Mouse (Mus musculus) lung, embryonic 14.5 days (tissue): Measurements from ENCODE around the gene Cldn24. TPM values are rescaled to one million over a fixed set of nuclear protein-coding genes. Genes with fewer than 3 reads are reported as not detected.

Source experiments
- ATAC-seq: fragments of 200-750 bp; cut with Nextera tagmentation; 2 replicates; pipeline ENCODE4 v1.8.0; 2017; ENCODE audit warnings: mild to moderate bottlenecking, moderate TSS enrichment, moderate library complexity; ENCODE audit not compliant: insufficient read depth
- DNase-seq: peaks from one replicate; pipeline ENCODE4 v3.0.0-alpha.2; 2015
- H3K27ac ChIP-seq: fragments of 300-500 bp; sonication (generic); 2 replicates; pipeline ENCODE4 v1.5.1; 2014; ENCODE audit warnings: low read depth, mild to moderate bottlenecking, moderate library complexity
- H3K27me3 ChIP-seq: fragments of 300-500 bp; sonication (generic); 2 replicates; pipeline ENCODE4 v1.6.1; 2014; ENCODE audit warnings: low read length, control low read depth; ENCODE audit not compliant: insufficient read depth
- H3K36me3 ChIP-seq: fragments of 300-500 bp; sonication (generic); 2 replicates; pipeline ENCODE4 v1.6.1; 2014; ENCODE audit warnings: control low read depth; ENCODE audit not compliant: insufficient read depth
- H3K4me1 ChIP-seq: fragments of 300-500 bp; sonication (generic); 2 replicates; pipeline ENCODE4 v1.6.1; 2014; ENCODE audit warnings: antibody characterized with exemption, control low read depth; ENCODE audit not compliant: insufficient read depth
- H3K4me2 ChIP-seq: fragments of 300-500 bp; sonication (generic); 2 replicates; pipeline ENCODE4 v1.6.1; 2014; ENCODE audit warnings: mild to moderate bottlenecking
- H3K4me3 ChIP-seq: fragments of 300-500 bp; sonication (generic); 2 replicates; pipeline ENCODE4 v1.5.1; 2014; ENCODE audit warnings: low read depth, low read length
- H3K9ac ChIP-seq: fragments of 300-500 bp; sonication (generic); 2 replicates; pipeline ENCODE4 v1.6.1; 2014
- H3K9me3 ChIP-seq: fragments of 300-500 bp; sonication (generic); 2 replicates; pipeline ENCODE4 v1.6.1; 2016; ENCODE audit warnings: low read depth, low read length, control low read depth
- CTCF ChIP-seq: IDR thresholded peaks from 2 replicates; pipeline ENCODE4 v1.5.1; 2016; ENCODE audit warnings: antibody characterized with exemption, low read depth
- WGBS: fragments of 180-500 bp; shearing (Covaris S2); extraction: QIAGEN DNeasy Blood & Tissue Kit; methylation state at CpG from one replicate; pipeline ENCODE4 v1.1.7; 2014; 5-methylcytosine and 5-hydroxymethylcytosine counted together
- polyA plus RNA-seq: library from polyadenylated mRNA; unstranded; fragments of >200 nt; fragmentation: Nextera tagmentation; extraction: Ambion mirVana; gene quantifications from 2 replicates; pipeline ENCODE4 v1.2.1, GENCODE M21; 2014

Cldn24 gene
- polyA plus RNA-seq: not detected in 2 replicates

DNA sequence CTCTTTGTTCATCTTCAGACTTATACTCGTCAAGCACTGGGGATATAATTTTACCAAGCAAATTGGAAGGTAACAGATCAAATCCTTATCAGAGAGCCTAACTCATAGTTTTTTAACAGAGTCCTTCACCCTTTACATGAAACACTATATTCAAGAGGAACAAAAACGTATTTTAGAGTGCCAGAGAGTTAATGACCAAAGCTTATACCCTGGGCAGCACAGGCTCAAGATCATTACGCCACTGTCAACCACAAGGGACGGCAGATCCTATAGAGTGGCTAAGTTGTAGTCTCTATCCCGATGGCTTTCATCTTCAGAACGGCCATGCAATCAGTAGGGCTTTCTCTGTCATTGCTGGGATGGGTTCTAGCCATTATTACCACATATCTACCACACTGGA, at the start of gene Cldn24:
Gene Cldn24, plus strand, starts transcription at position 301 of the 400 bp plus-strand sequence.
- Histone ChIP-seq H3K27me3 (no peaks in the 10 kb centered on the region), H3K27ac (no peak within 1 kb of the TSS), H3K9me3 (no peaks in the 10 kb centered on the region), H3K4me2 (no peak within 1 kb of the TSS), H3K9ac (no peak within 1 kb of the TSS), H3K4me1 (no peaks in the 10 kb centered on the region), H3K36me3 (no peaks in the 10 kb centered on the region), H3K4me3 (no peak within 1 kb of the TSS)
- ATAC-seq: no peak
- DNase-seq: no peak
- WGBS: 85% methylated on average over 6 of the region's 6 CpGs
- TF ChIP-seq CTCF: no peak

DNA sequence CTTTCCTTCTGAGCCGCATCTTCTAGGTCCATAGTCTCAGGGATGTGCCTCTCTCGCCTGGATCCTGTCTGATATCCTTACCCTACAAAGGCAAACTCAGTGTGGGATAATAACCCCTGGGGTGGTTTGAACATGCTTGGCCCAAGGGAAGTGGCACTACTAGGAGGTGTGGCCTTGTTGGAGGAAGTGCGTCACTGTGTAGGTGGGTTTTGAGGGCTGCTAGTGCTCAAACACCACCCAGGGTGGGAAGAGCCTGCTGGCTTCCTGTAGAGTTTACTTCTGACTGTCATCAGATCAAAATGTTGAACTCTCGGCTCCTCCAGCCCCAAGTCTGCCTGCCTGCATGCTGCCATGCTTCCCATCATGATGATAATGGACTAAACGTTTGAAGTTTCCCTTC, 49.0 kb upstream of the Cldn24 start:
- Histone ChIP-seq H3K27ac (no peak overlapping the region), H3K4me2 (no peak overlapping the region), H3K4me3 (no peak overlapping the region), H3K9me3 (no peaks in the 10 kb centered on the region), H3K9ac (no peak overlapping the region), H3K4me1 (no peaks in the 10 kb centered on the region), H3K27me3 (no peaks in the 10 kb centered on the region), H3K36me3 (no peaks in the 10 kb centered on the region)
- ATAC-seq (no peak), DNase-seq (no peak)
- TF ChIP-seq CTCF: no peak
- 76% methylated on average over 5 of the region's 5 CpGs for WGBS

DNA sequence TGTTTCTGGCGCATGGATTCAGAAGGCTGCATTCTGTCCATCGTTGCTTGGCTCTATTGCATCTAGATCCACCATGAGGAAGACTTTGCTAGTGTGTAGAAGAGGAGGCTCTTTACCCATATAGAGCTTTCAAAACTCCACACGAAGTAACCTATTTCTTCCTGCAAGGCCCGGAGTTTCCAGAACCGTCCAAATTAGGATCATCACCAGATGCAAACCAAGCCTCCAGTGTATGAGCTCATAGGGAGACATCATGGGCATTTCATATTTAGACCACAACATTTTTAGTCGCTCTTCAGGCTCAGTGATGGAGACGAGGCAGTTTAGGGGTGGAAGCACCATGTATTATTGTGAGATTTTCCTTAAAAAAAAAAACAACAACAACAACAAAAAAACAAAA, 44.5 kb upstream of the Cldn24 start:
- ATAC-seq: no peak
- no peak overlapping the region for H3K4me2 ChIP-seq

DNA sequence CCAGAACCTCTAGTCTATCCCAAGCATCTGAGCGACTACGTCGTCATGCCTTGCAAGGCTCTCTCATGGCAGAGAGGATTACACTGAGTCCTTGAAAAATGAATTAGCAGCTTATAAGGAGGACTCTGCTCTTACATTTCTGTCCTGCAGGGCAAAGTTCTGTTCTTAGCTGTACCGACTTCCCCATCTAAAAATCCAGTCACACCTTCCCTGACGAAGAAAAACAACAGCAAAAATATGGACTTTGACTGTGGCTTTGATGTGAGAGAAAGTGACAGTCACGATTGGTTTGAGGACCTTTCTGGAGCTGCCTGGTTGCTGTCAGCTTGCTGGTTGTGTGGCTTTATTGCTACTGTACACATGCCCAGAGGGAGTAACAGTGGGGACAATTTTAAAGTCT, 42.4 kb upstream of the Cldn24 start:
- Histone ChIP-seq H3K27me3 (no peaks in the 10 kb centered on the region), H3K4me3 (no peak overlapping the region), H3K27ac (no peak overlapping the region), H3K9me3 (no peaks in the 10 kb centered on the region), H3K9ac (no peak overlapping the region), H3K36me3 (no peaks in the 10 kb centered on the region), H3K4me2 (no peak overlapping the region), H3K4me1 (no peaks in the 10 kb centered on the region)
- ATAC-seq (no peak), DNase-seq (no peak)
- 64% methylated on average over 6 of the region's 6 CpGs for WGBS
- no peak for TF ChIP-seq CTCF

More for the DNA sequence above, 44.5 kb upstream of the Cldn24 start:
- TF ChIP-seq CTCF: no peak
- H3K27me3 ChIP-seq: no peaks in the 10 kb centered on the region
- H3K9ac ChIP-seq: no peak overlapping the region
- no peak overlapping the region for H3K27ac ChIP-seq
- DNase-seq: no peak
- H3K4me3 ChIP-seq: no peak overlapping the region
- WGBS: 88% methylated on average over 7 of the region's 7 CpGs
- H3K4me1 ChIP-seq: no peaks in the 10 kb centered on the region
- H3K36me3 ChIP-seq: no peaks in the 10 kb centered on the region
- no peaks in the 10 kb centered on the region for H3K9me3 ChIP-seq

DNA sequence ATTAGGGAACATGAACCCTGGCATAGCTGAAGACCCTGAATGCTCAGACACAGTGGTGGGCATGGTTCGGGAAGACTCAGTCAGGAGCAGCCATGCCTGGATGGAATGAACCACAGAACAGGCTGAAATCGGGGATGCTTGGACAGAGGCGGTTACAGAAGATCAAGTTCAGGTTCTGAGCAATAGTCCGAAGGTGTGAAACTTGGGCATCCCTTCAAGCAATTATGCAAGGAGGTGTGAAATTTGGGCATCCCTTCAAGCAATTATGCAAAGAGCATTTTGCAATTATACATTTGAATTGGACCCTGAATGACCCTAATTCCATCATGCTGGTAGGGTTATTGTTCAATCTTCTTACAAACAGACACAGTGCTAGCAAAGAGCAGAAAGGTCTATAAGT, 40.1 kb upstream of the Cldn24 start:
- Histone ChIP-seq H3K4me2 (no peak overlapping the region), H3K36me3 (no peaks in the 10 kb centered on the region), H3K27me3 (no peaks in the 10 kb centered on the region), H3K27ac (no peak overlapping the region), H3K4me3 (no peak overlapping the region), H3K4me1 (no peaks in the 10 kb centered on the region), H3K9me3 (no peaks in the 10 kb centered on the region), H3K9ac (no peak overlapping the region)
- ATAC-seq: no peak
- WGBS: 89% methylated on average over 4 of the region's 4 CpGs
- no peak for DNase-seq
- TF ChIP-seq CTCF: no peak

DNA sequence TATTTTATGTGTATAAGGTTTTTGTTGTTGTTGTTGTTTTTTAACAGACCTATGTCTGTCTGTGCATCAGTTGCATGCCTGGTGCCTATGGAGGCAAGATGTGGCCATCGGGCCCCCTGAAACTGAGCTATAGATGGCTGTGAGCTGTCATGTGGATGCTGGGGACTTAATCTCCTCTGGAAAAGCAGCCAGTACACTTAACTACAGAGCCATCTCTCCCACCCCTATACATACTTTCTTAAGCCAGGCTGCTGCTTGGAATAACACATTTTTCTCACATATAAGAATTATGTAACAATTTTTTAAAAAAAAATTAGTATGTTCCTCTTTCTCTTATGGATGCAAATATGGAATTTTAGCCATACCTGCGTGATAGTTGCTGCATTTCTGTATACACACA, 38.4 kb upstream of the Cldn24 start:
- ATAC-seq (no peak), DNase-seq (no peak)
- no peak for TF ChIP-seq CTCF
- Histone ChIP-seq H3K27me3 (no peaks in the 10 kb centered on the region), H3K36me3 (no peaks in the 10 kb centered on the region), H3K27ac (no peak overlapping the region), H3K4me1 (no peaks in the 10 kb centered on the region), H3K4me3 (no peak overlapping the region), H3K4me2 (no peak overlapping the region), H3K9me3 (no peaks in the 10 kb centered on the region), H3K9ac (no peak overlapping the region)
- WGBS: 96% methylated on average over 2 of the region's 2 CpGs

DNA sequence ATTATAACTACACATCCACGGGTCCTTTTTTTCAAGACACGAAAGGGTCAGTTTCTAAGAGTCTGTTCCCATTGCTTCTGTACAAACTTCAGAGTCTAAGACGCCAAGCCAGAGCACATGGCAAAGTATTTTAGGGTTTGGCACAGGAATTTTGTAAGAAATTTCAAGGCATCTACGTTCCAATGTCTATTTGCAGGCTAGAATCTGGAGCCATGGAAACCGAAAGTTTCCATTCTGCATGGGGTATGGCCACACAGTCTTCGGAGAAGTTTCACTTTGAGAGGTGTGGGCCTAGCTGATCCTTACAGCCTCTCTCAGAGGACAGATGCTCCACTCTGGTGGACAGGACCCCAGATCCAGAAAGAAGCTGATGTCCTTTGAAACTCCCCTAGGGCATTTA, 38.0 kb upstream of the Cldn24 start:
- Histone ChIP-seq H3K4me1 (no peaks in the 10 kb centered on the region), H3K36me3 (no peaks in the 10 kb centered on the region), H3K4me3 (no peak overlapping the region), H3K9me3 (no peaks in the 10 kb centered on the region), H3K4me2 (no peak overlapping the region), H3K9ac (no peak overlapping the region), H3K27ac (no peak overlapping the region), H3K27me3 (no peaks in the 10 kb centered on the region)
- ATAC-seq (no peak), DNase-seq (no peak)
- TF ChIP-seq CTCF: no peak
- WGBS: 86% methylated on average over 6 of the region's 6 CpGs

DNA sequence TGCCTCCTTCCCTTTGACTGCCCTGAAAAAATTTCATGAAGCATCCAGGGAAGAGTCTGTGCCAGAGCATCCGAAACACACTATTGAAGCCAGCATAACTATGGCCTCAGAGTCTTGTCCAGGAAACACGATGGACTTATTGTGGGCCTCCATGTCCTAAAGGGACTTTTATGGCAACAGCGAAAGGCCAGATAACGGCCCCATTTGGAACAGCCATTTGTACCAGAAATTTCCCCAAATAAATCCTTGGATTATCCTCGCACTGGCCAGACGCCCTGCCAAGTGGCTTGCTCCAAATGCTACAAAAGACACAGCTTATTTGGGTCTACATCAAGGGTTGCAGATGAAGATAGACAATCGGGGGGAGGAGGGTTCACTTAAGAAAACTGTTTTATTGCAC, 37.5 kb upstream of the Cldn24 start:
- Histone ChIP-seq H3K4me1 (no peaks in the 10 kb centered on the region), H3K9ac (no peak overlapping the region), H3K27ac (no peak overlapping the region), H3K4me2 (no peak overlapping the region), H3K4me3 (no peak overlapping the region), H3K9me3 (no peaks in the 10 kb centered on the region), H3K36me3 (no peaks in the 10 kb centered on the region), H3K27me3 (no peaks in the 10 kb centered on the region)
- DNase-seq (no peak), ATAC-seq (no peak)
- no peak for TF ChIP-seq CTCF
- whole genome bisulfite sequencing: 80% methylated on average over 7 of the region's 7 CpGs
